Mouse (Mus musculus): ENCODE results near the gene Gtf2h5. TPM values are rescaled to one million over a fixed set of nuclear protein-coding genes. Genes with fewer than 3 reads are reported as not detected.

Gtf2h5 gene
- total and polyA plus RNA-seq, 2 experiments from 2014 or later = 81.9 to 240 TPM

DNA sequence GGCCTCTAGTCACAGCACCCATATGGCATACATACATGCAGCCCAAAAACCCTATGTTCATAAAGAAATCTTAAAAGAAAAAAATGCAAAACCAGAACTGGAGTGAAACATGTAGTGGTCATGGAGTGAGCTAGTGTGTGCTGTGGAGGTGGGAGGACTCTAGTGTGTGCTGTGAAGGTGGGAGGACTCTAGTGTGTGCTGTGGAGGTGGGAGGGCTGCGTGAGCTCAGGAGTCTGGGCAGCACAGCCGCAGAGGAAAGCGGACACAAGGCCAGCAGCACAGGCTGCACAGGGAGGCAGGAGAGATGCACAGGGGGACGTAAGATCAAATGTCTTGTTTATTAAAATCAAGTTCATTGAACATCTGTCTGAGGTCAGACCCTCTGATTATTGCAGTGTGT, 44.2 kb downstream of the Gtf2h5 start:
- Histone ChIP-seq H3K27me3 (ENCODE audit: insufficient read depth, low read length) (no peaks in the 10 kb centered on the region), H3K4me1 (ENCODE audit: insufficient read depth) (no peaks in the 10 kb centered on the region), H3K4me3 (ENCODE audit: low read depth, low read length) (no peak overlapping the region), H3K4me2 (ENCODE audit: low read depth) (no peak overlapping the region), H3K27ac (ENCODE audit: low read depth, low read length) (no peak overlapping the region), H3K9me3 (ENCODE audit: low read length) (no peaks in the 10 kb centered on the region), H3K36me3 (ENCODE audit: insufficient read depth) (peaks cover 25% of the 10 kb centered on the region), H3K9ac (no peak overlapping the region)
- TF ChIP-seq CTCF (IDR thresholded peaks at IDR 0.05; ENCODE audit: low read depth) = no peak
- DNase-seq (no peak), ATAC-seq (no peak)
- 92% methylated on average over 4 of the region's 4 CpGs for WGBS

DNA sequence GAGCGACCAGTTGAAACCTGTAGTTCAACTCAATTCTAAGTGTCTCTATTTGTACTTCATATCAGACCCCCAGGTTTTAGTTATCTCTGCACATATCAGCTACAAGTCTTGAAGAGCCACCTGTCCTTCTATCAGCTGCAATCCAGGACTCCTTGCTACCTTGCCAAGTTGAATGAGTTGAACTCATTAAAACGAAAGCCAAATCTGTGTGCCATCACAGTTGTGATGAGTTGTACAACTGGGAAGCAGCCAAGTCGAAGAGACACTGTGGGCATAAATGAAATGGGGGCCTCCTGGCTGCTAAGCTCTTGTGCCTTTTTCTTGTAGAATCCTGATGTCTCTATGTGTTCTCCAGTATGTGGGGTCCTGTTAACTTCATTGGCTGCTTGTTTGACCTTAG, 45.9 kb downstream of the Gtf2h5 start:
- no peak for TF ChIP-seq CTCF (IDR thresholded peaks at IDR 0.05; ENCODE audit: low read depth)
- no peaks in the 10 kb centered on the region for H3K4me1 ChIP-seq (ENCODE audit: insufficient read depth)
- H3K27me3 ChIP-seq (ENCODE audit: insufficient read depth, low read length) = no peaks in the 10 kb centered on the region
- no peaks in the 10 kb centered on the region for H3K9me3 ChIP-seq (ENCODE audit: low read length)
- 83% methylated on average over 3 of the region's 3 CpGs for WGBS
- no peak overlapping the region for H3K4me3 ChIP-seq (ENCODE audit: low read depth, low read length)
- no peak for ATAC-seq
- H3K9ac ChIP-seq = no peak overlapping the region
- H3K4me2 ChIP-seq (ENCODE audit: low read depth) = no peak overlapping the region
- peaks cover 25% of the 10 kb centered on the region for H3K36me3 ChIP-seq (ENCODE audit: insufficient read depth)
- DNase-seq = no peak
- H3K27ac ChIP-seq (ENCODE audit: low read depth, low read length) = no peak overlapping the region

GRCm38 (mm10) chr17:6128039-6128438, 48.5 kb downstream of the Gtf2h5 start:
- no peaks in the 10 kb centered on the region for H3K9me3 ChIP-seq (ENCODE audit: low read length)
- H3K4me1 ChIP-seq (ENCODE audit: insufficient read depth) = no peaks in the 10 kb centered on the region
- no peak for TF ChIP-seq CTCF (IDR thresholded peaks at IDR 0.05; ENCODE audit: low read depth)
- no peak for ATAC-seq
- H3K4me2 ChIP-seq (ENCODE audit: low read depth) = no peak overlapping the region
- H3K27ac ChIP-seq (ENCODE audit: low read depth, low read length) = no peak overlapping the region
- no peaks in the 10 kb centered on the region for H3K27me3 ChIP-seq (ENCODE audit: insufficient read depth, low read length)
- no peak overlapping the region for H3K9ac ChIP-seq
- peaks cover 19% of the 10 kb centered on the region for H3K36me3 ChIP-seq (ENCODE audit: insufficient read depth)
- no peak for DNase-seq
- 69% methylated on average over 3 of the region's 3 CpGs for WGBS
- H3K4me3 ChIP-seq (ENCODE audit: low read depth, low read length) = no peak overlapping the region

GRCm38 (mm10) chr17:6129361-6129760, 49.8 kb downstream of the Gtf2h5 start:
- no peaks in the 10 kb centered on the region for H3K4me1 ChIP-seq (ENCODE audit: insufficient read depth)
- H3K9ac ChIP-seq = no peak overlapping the region
- no peaks in the 10 kb centered on the region for H3K9me3 ChIP-seq (ENCODE audit: low read length)
- no peak for TF ChIP-seq CTCF (IDR thresholded peaks at IDR 0.05; ENCODE audit: low read depth)
- H3K27me3 ChIP-seq (ENCODE audit: insufficient read depth, low read length) = no peaks in the 10 kb centered on the region
- H3K36me3 ChIP-seq (ENCODE audit: insufficient read depth) = peaks cover 13% of the 10 kb centered on the region
- no peak overlapping the region for H3K27ac ChIP-seq (ENCODE audit: low read depth, low read length)
- no peak overlapping the region for H3K4me3 ChIP-seq (ENCODE audit: low read depth, low read length)
- peak; percentile 82 for ATAC-seq
- DNase-seq = peak; percentile 75
- 52% methylated on average over 4 of the region's 4 CpGs for WGBS
- no peak overlapping the region for H3K4me2 ChIP-seq (ENCODE audit: low read depth)

DNA sequence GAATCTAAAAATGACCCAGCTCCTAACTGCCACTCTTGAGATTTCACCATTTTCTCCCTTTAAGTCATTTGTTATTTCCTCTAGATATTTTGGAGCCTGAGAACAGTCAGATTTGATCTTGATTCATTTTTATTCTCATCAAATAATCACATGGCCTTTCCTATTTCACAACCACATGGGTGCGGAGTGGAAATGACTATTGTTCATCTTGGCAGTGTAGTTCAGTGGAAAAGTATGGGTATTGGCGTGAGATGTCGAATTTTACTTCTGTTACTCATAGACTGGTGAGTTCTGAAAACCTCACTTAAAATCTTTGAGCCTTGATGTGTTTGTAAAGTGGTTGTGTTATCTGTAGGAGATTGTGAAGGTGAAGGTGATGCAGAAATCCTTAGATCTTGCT, 51.5 kb downstream of the Gtf2h5 start:
- Histone ChIP-seq H3K4me3 (ENCODE audit: low read depth, low read length) (no peak overlapping the region), H3K9ac (no peak overlapping the region), H3K27me3 (ENCODE audit: insufficient read depth, low read length) (no peaks in the 10 kb centered on the region), H3K9me3 (ENCODE audit: low read length) (no peaks in the 10 kb centered on the region), H3K27ac (ENCODE audit: low read depth, low read length) (no peak overlapping the region), H3K4me2 (ENCODE audit: low read depth) (no peak overlapping the region), H3K36me3 (ENCODE audit: insufficient read depth) (peaks cover 5% of the 10 kb centered on the region), H3K4me1 (ENCODE audit: insufficient read depth) (no peaks in the 10 kb centered on the region)
- no peak for TF ChIP-seq CTCF (IDR thresholded peaks at IDR 0.05; ENCODE audit: low read depth)
- ATAC-seq (no peak), DNase-seq (no peak)
- 94% methylated on average over 3 of the region's 3 CpGs for WGBS

Small RNAs within 50 kb of the gene (microRNA-seq; reads per million reads assigned to microRNA genes)
- gene Gm22774 = 0 reads per million in 2 experiments

Other genes starting within 250 kb of the Gtf2h5 start
- gene Snx9, start 238.5 kb upstream of the Gtf2h5 start, total RNA-seq (2014; rRNA removed) = 7.6 and 8.7 TPM in 2 replicates
- gene Snx9, start 238.5 kb upstream of the Gtf2h5 start, polyA plus RNA-seq (2015; fragmentation: Nextera tagmentation; extraction: Ambion mirVana) = 4.3 and 5.6 TPM in 2 replicates
- gene Synj2, start 138.5 kb upstream of the Gtf2h5 start, total RNA-seq (2014; rRNA removed) = 6.7 and 6.8 TPM in 2 replicates
- gene Synj2, start 138.5 kb upstream of the Gtf2h5 start, polyA plus RNA-seq (2015; fragmentation: Nextera tagmentation; extraction: Ambion mirVana) = 1.8 and 3.6 TPM in 2 replicates
- 14.7 and 20.3 TPM in 2 replicates for gene Serac1, start within 50 bp of the Gtf2h5 start, total RNA-seq (2014; rRNA removed)
- 3.1 and 6.2 TPM in 2 replicates for gene Serac1, start within 50 bp of the Gtf2h5 start, polyA plus RNA-seq (2015; fragmentation: Nextera tagmentation; extraction: Ambion mirVana)
- 380 and 417 TPM in 2 replicates for gene Tulp4, start 26.7 kb downstream of the Gtf2h5 start, total RNA-seq (2014; rRNA removed)
- 82.4 and 92.0 TPM in 2 replicates for gene Tulp4, start 26.7 kb downstream of the Gtf2h5 start, polyA plus RNA-seq (2015; fragmentation: Nextera tagmentation; extraction: Ambion mirVana)
- 62.2 and 71.9 TPM in 2 replicates for gene Tmem181a, start 177.1 kb downstream of the Gtf2h5 start, total RNA-seq (2014; rRNA removed)
- 40.3 and 59.0 TPM in 2 replicates for gene Tmem181a, start 177.1 kb downstream of the Gtf2h5 start, polyA plus RNA-seq (2015; fragmentation: Nextera tagmentation; extraction: Ambion mirVana)
- gene Dynlt1a, start 237.7 kb downstream of the Gtf2h5 start, total RNA-seq (2014; rRNA removed) = 27.3 and 29.4 TPM in 2 replicates
- 30.8 and 33.4 TPM in 2 replicates for gene Dynlt1a, start 237.7 kb downstream of the Gtf2h5 start, polyA plus RNA-seq (2015; fragmentation: Nextera tagmentation; extraction: Ambion mirVana)

Data from forebrain, postnatal 0 days (tissue).